Mouse (Mus musculus) heart, postnatal 0 days (tissue): ENCODE data around the gene Umad1. TPM values are rescaled to one million over a fixed set of nuclear protein-coding genes. Genes with fewer than 3 reads are reported as not detected.
A peak's percentile ranks its signal among the peaks of the same experiment; 100 is the strongest.

Source experiments
- ATAC-seq: fragments of 200-750 bp; cut with Nextera tagmentation; 2 replicates; pipeline ENCODE4 v1.8.0; 2017; ENCODE audit warnings: low read depth, moderate number of reproducible peaks, moderate library complexity; ENCODE audit not compliant: insufficient read depth
- DNase-seq: peaks from one replicate; pipeline ENCODE4 v3.0.0-alpha.2; 2016; ENCODE audit warnings: low spot score
- H3K27ac ChIP-seq: fragments of 300-500 bp; sonication (generic); 2 replicates; pipeline ENCODE4 v1.5.1; 2014; ENCODE audit warnings: low read depth, mild to moderate bottlenecking
- H3K27me3 ChIP-seq: fragments of 300-500 bp; sonication (generic); 2 replicates; pipeline ENCODE4 v1.6.1; 2014; ENCODE audit warnings: low read length, mixed read lengths; ENCODE audit not compliant: control insufficient read depth, insufficient read depth
- H3K36me3 ChIP-seq: fragments of 300-500 bp; sonication (generic); replicated peaks from 2 replicates; pipeline ENCODE4 v1.6.1; 2014; ENCODE audit warnings: low read length, mixed read lengths; ENCODE audit not compliant: control insufficient read depth, insufficient read depth
- H3K4me1 ChIP-seq: fragments of 300-500 bp; sonication (generic); 2 replicates; pipeline ENCODE4 v1.6.1; 2014; ENCODE audit warnings: antibody characterized with exemption; ENCODE audit not compliant: control insufficient read depth, insufficient read depth
- H3K4me2 ChIP-seq: fragments of 300-500 bp; sonication (generic); 2 replicates; pipeline ENCODE4 v1.6.1; 2014; ENCODE audit warnings: low read depth, mild to moderate bottlenecking, low read length, moderate library complexity
- H3K4me3 ChIP-seq: fragments of 300-500 bp; sonication (generic); 2 replicates; pipeline ENCODE4 v1.5.1; 2014; ENCODE audit warnings: low read depth, low read length
- H3K9ac ChIP-seq: fragments of 300-500 bp; sonication (generic); replicated peaks from 2 replicates; pipeline ENCODE4 v1.6.1; 2014; ENCODE audit warnings: low read depth, low read length, mixed read lengths
- H3K9me3 ChIP-seq: fragments of 300-500 bp; sonication (generic); replicated peaks from 2 replicates; pipeline ENCODE4 v1.6.1; 2016; ENCODE audit warnings: low read length; ENCODE audit not compliant: control insufficient read depth
- CTCF ChIP-seq: IDR thresholded peaks from 2 replicates; pipeline ENCODE4 v1.5.1; 2016; ENCODE audit warnings: antibody characterized with exemption, control low read depth, low read depth
- EP300 ChIP-seq: IDR thresholded peaks from 2 replicates; pipeline ENCODE4 v1.6.1; 2016; ENCODE audit warnings: antibody characterized with exemption, low read depth
- WGBS: fragments of 180-500 bp; shearing (Covaris S2); extraction: QIAGEN DNeasy Blood & Tissue Kit; methylation state at CpG from one replicate; pipeline ENCODE4 v1.1.7; 2014; 5-methylcytosine and 5-hydroxymethylcytosine counted together
- polyA plus RNA-seq: library from polyadenylated mRNA; unstranded; fragments of >200 nt; fragmentation: Nextera tagmentation; extraction: Ambion mirVana; gene quantifications from 2 replicates; pipeline ENCODE4 v1.2.1, GENCODE M21; 2015
- total RNA-seq: library from RNA; depleted of rRNA; stranded (reverse); fragments of >200 nt; gene quantifications from 2 replicates; pipeline ENCODE4 v1.2.3, GENCODE M21; 2014; ENCODE audit warnings: low replicate concordance

The Umad1 gene
- total and polyA plus RNA-seq, 2 experiments from 2014 or later = 7.8 to 18.2 TPM

DNA sequence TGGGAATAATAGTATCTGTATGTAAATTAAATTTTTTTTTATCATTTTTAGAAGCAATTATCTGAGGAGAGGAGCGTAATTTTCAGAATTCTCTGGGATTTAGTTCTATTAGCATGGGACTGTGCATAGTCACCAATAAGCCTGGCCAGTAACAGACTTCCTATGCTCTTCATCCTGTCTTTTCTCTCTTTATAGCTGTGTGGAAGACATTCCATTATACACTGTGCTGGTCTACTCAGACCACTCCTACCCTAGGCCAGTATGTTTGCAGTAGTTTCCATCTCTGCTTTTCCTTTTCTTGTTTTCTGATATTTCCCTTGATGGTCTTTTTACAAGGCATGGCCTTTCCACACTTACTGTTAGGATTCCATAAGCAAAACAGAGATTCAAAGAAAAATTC is 74.3 kb downstream of the Umad1 start:
- Histone ChIP-seq H3K4me3 (no peak overlapping the region), H3K9ac (no peak overlapping the region), H3K9me3 (no peaks in the 10 kb centered on the region), H3K27ac (no peak overlapping the region), H3K27me3 (no peaks in the 10 kb centered on the region), H3K4me2 (no peak overlapping the region), H3K4me1 (no peaks in the 10 kb centered on the region), H3K36me3 (no peaks in the 10 kb centered on the region)
- TF ChIP-seq EP300 (no peak), CTCF (no peak)
- no peak for ATAC-seq
- 94% methylated on average over 1 of the region's 1 CpGs for WGBS
- DNase-seq = no peak

DNA sequence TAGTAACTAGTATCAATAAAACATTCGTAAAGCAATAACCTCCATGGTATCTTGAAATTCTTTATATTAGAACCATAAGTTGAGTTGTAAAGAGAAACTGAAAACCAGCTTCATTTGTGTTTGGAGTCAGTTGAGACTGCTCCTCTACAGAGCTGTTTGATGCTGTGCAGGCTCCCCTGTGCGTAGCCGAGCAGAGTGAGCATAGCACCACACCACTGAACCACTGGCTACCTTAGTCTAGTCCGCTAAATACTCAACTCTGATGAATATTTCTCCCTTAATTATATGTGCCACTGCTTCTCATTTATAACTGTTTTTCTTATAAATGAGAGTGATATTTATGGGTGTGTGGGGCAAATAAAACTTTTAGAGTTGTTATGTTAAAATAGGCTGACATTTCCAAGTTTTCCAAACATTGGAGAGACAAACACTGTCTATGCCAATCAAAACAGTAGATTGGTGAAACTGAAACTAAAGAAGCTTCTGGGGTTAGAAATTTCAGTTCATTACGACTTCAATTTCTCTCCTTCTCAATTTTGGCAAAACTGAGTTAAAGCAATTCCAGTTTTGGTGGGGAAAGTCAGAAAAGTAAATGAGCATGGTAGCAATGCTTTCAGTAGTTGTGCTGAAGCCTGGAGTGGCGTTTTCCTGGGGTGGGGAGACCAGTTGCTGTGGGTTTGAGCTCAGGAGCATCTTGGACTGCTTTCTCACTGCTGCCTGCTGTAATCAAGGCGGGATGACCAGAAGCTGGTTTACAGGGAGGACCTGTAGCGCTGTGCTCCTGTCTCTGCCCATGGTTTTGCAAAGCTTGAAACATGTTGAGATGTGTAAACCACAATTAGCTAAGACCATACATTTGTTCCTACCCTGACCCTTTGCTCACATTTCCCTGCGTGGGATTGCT is 77.7 kb downstream of the Umad1 start:
- Histone ChIP-seq H3K4me1 (no peaks in the 10 kb centered on the region), H3K4me3 (no peak overlapping the region; the same call in 1 of the 2 replicates), H3K36me3 (no peaks in the 10 kb centered on the region), H3K9me3 (no peaks in the 10 kb centered on the region), H3K27me3 (no peaks in the 10 kb centered on the region), H3K9ac (no peak overlapping the region), H3K27ac (no peak overlapping the region), H3K4me2 (peak overlapping the region; percentile 8)
- ATAC-seq (no peak), DNase-seq (no peak)
- WGBS = 77% methylated on average over 9 of the region's 9 CpGs
- TF ChIP-seq CTCF (no peak), EP300 (no peak)

GRCm38 (mm10) chr6:8339453-8339852 is 80.4 kb downstream of the Umad1 start:
- Histone ChIP-seq H3K4me1 (no peaks in the 10 kb centered on the region), H3K9me3 (no peaks in the 10 kb centered on the region), H3K4me3 (no peak overlapping the region), H3K27ac (no peak overlapping the region), H3K4me2 (no peak overlapping the region), H3K27me3 (no peaks in the 10 kb centered on the region), H3K36me3 (no peaks in the 10 kb centered on the region), H3K9ac (no peak overlapping the region)
- DNase-seq (no peak), ATAC-seq (no peak)
- TF ChIP-seq CTCF (no peak), EP300 (no peak)
- 87% methylated on average over 6 of the region's 6 CpGs for WGBS

DNA sequence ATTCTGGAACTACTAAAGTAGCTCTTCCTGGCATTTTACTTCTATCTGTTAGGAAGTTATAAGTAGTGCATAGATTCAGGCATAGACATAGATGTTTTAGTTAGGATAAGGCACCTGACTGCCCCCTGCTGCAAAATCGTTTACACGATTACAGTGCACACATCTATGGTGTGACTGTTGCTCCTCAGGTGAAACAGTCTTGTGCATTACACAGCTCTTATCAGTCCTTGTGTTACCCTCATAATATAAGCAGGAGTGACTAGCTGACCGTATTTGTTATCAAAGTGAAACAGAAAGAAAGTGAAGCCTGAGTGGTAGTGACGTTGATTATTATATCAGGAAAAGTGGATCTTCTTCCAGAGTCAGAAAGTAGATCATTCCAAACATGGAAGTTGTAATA is 84.2 kb downstream of the Umad1 start:
- no peak overlapping the region for H3K9ac ChIP-seq
- H3K9me3 ChIP-seq = no peaks in the 10 kb centered on the region
- H3K4me3 ChIP-seq = no peak overlapping the region
- no peaks in the 10 kb centered on the region for H3K36me3 ChIP-seq
- ATAC-seq = no peak
- no peaks in the 10 kb centered on the region for H3K27me3 ChIP-seq
- no peak overlapping the region for H3K27ac ChIP-seq
- no peak overlapping the region for H3K4me2 ChIP-seq
- DNase-seq = no peak
- WGBS = 79% methylated on average over 4 of the region's 4 CpGs
- H3K4me1 ChIP-seq = no peaks in the 10 kb centered on the region
- no peak for TF ChIP-seq EP300
- no peak for TF ChIP-seq CTCF

- no peak overlapping the region for H3K4me3 ChIP-seq
- no peak for TF ChIP-seq EP300
- TF ChIP-seq CTCF = no peak
- ATAC-seq (peak; percentile 71; the same call in 1 of the 2 replicates), DNase-seq (no peak)
- no peaks in the 10 kb centered on the region for H3K9me3 ChIP-seq
- no peaks in the 10 kb centered on the region for H3K27me3 ChIP-seq
- H3K4me2 ChIP-seq = no peak overlapping the region
- no peak overlapping the region for H3K27ac ChIP-seq
- WGBS = 72% methylated on average over 5 of the region's 5 CpGs
- no peaks in the 10 kb centered on the region for H3K36me3 ChIP-seq
- no peak overlapping the region for H3K9ac ChIP-seq
- no peaks in the 10 kb centered on the region for H3K4me1 ChIP-seq
These were observed 86.2 kb downstream of the Umad1 start for GRCm38 (mm10) chr6:8345219-8345856.
